Mouse (Mus musculus) hindbrain, embryonic 11.5 days (tissue): ENCODE results near the gene Mroh7. TPM values are rescaled to one million over a fixed set of nuclear protein-coding genes. Genes with fewer than 3 reads are reported as not detected.

Experiments
- ATAC-seq: fragments of 200-750 bp; cut with Nextera tagmentation; 2 replicates; pipeline ENCODE4 v1.8.0; 2017; ENCODE audit warnings: mild to moderate bottlenecking, moderate TSS enrichment, moderate library complexity; ENCODE audit not compliant: low FRiP score
- DNase-seq: peaks from one replicate; pipeline ENCODE4 v3.0.0-alpha.2; 2015; ENCODE audit warnings: low spot score
- H3K27ac ChIP-seq: fragments of 300-500 bp; sonication (generic); 2 replicates; pipeline ENCODE4 v1.5.1; 2014; ENCODE audit warnings: mild to moderate bottlenecking, low read depth, low read length
- H3K27me3 ChIP-seq: fragments of 300-500 bp; sonication (generic); 2 replicates; pipeline ENCODE4 v1.6.1; 2014; ENCODE audit warnings: mild to moderate bottlenecking, low read length, moderate library complexity, mixed read lengths; ENCODE audit not compliant: control insufficient read depth, insufficient read depth
- H3K36me3 ChIP-seq: fragments of 300-500 bp; sonication (generic); 2 replicates; pipeline ENCODE4 v1.6.1; 2014; ENCODE audit warnings: mild to moderate bottlenecking, low read length, moderate library complexity, mixed read lengths; ENCODE audit not compliant: control insufficient read depth, insufficient read depth
- H3K4me1 ChIP-seq: fragments of 300-500 bp; sonication (generic); replicated peaks from 2 replicates; pipeline ENCODE4 v1.6.1; 2014; ENCODE audit warnings: low read length, mixed read lengths; ENCODE audit not compliant: control insufficient read depth, insufficient read depth
- H3K4me2 ChIP-seq: fragments of 300-500 bp; sonication (generic); replicated peaks from 2 replicates; pipeline ENCODE4 v1.6.1; 2014; ENCODE audit warnings: mild to moderate bottlenecking, low read depth, low read length
- H3K4me3 ChIP-seq: fragments of 300-500 bp; sonication (generic); 2 replicates; pipeline ENCODE4 v1.5.1; 2014; ENCODE audit warnings: low read depth, low read length
- H3K9ac ChIP-seq: fragments of 300-500 bp; sonication (generic); 2 replicates; pipeline ENCODE4 v1.6.1; 2014; ENCODE audit warnings: low read depth, low read length
- H3K9me3 ChIP-seq: fragments of 300-500 bp; sonication (generic); 2 replicates; pipeline ENCODE4 v1.6.1; 2016; ENCODE audit warnings: low read length; ENCODE audit not compliant: control insufficient read depth
- WGBS: fragments of 180-500 bp; shearing (Covaris S2); extraction: QIAGEN DNeasy Blood & Tissue Kit; methylation state at CpG from one replicate; pipeline ENCODE4 v1.1.7; 2014; 5-methylcytosine and 5-hydroxymethylcytosine counted together
- polyA plus RNA-seq: library from polyadenylated mRNA; unstranded; fragments of >200 nt; fragmentation: Nextera tagmentation; extraction: Ambion mirVana; gene quantifications from 2 replicates; pipeline ENCODE4 v1.2.1, GENCODE M21; 2014

The Mroh7 gene
- polyA plus RNA-seq, 1 experiment from 2014 or later = 0.25 TPM

GRCm38 (mm10) chr4:106679152-106679551 lies 51.6 kb downstream of the Mroh7 start:
- Histone ChIP-seq H3K9ac (no peak overlapping the region), H3K27ac (no peak overlapping the region), H3K4me3 (no peak overlapping the region), H3K36me3 (no peaks in the 10 kb centered on the region; the same call in none of the 2 replicates), H3K4me1 (0 out of 2 replicates have a peak, but pooled peaks cover 2% of the 10 kb centered on the region), H3K27me3 (no peaks in the 10 kb centered on the region), H3K9me3 (no peaks in the 10 kb centered on the region), H3K4me2 (no peak overlapping the region)
- 46% methylated on average over 3 of the region's 3 CpGs for WGBS
- no peak for DNase-seq
- peak; percentile 60; the same call in 1 of the 2 replicates for ATAC-seq

- under 1% methylated on average over 43 of the region's 43 CpGs for WGBS
- ATAC-seq = peak; percentile 98
- no peak within 1 kb of the TSS for H3K27ac ChIP-seq
Measured at GRCm38 (mm10) chr4:106678442-106679118, 52.1 kb downstream of the Mroh7 start, which contains the start of gene Ttc4. Gene Ttc4, minus strand, starts transcription at chr4:106678944.

GRCm38 (mm10) chr4:106676749-106677148 lies 54.0 kb downstream of the Mroh7 start:
- no peak overlapping the region for H3K4me2 ChIP-seq
- no peaks in the 10 kb centered on the region; the same call in none of the 2 replicates for H3K36me3 ChIP-seq
- no peak overlapping the region for H3K4me3 ChIP-seq
- H3K27me3 ChIP-seq = no peaks in the 10 kb centered on the region
- 0 out of 2 replicates have a peak, but pooled peaks cover 2% of the 10 kb centered on the region for H3K4me1 ChIP-seq
- WGBS = 89% methylated on average over 5 of the region's 5 CpGs
- ATAC-seq (no peak), DNase-seq (no peak)
- no peaks in the 10 kb centered on the region for H3K9me3 ChIP-seq
- no peak overlapping the region for H3K27ac ChIP-seq
- H3K9ac ChIP-seq = no peak overlapping the region

More at GRCm38 (mm10) chr4:106678442-106679118, 52.1 kb downstream of the Mroh7 start, which contains the start of gene Ttc4:
- Histone ChIP-seq H3K9ac (peak within 1 kb of the TSS; percentile 79), H3K4me2 (peak within 1 kb of the TSS; percentile 76), H3K4me3 (peak within 1 kb of the TSS; percentile 83), H3K36me3 (no peaks in the 10 kb centered on the region; the same call in none of the 2 replicates), H3K27me3 (no peaks in the 10 kb centered on the region), H3K4me1 (0 out of 2 replicates have a peak, but pooled peaks cover 2% of the 10 kb centered on the region), H3K9me3 (no peaks in the 10 kb centered on the region)
- DNase-seq = peak; percentile 96

- Histone ChIP-seq H3K9me3 (no peaks in the 10 kb centered on the region), H3K27me3 (no peaks in the 10 kb centered on the region), H3K9ac (no peak overlapping the region), H3K36me3 (peaks cover 22% of the 10 kb centered on the region), H3K4me2 (no peak overlapping the region), H3K4me3 (no peak overlapping the region), H3K4me1 (no peaks in the 10 kb centered on the region), H3K27ac (no peak overlapping the region)
- ATAC-seq = no peak
- no peak for DNase-seq
- WGBS = 94% methylated on average over 2 of the region's 2 CpGs
Measured at GRCm38 (mm10) chr4:106666546-106666945, 64.2 kb downstream of the Mroh7 start.

GRCm38 (mm10) chr4:106665673-106666072 lies 65.1 kb downstream of the Mroh7 start:
- H3K9ac ChIP-seq = no peak overlapping the region
- ATAC-seq = no peak
- no peaks in the 10 kb centered on the region for H3K9me3 ChIP-seq
- H3K4me2 ChIP-seq = no peak overlapping the region
- H3K4me3 ChIP-seq = no peak overlapping the region
- H3K27ac ChIP-seq = no peak overlapping the region
- H3K4me1 ChIP-seq = no peaks in the 10 kb centered on the region
- WGBS = 91% methylated on average over 10 of the region's 10 CpGs
- H3K27me3 ChIP-seq = no peaks in the 10 kb centered on the region
- DNase-seq = no peak
- peaks cover 20% of the 10 kb centered on the region for H3K36me3 ChIP-seq

- 90% methylated on average over 2 of the region's 2 CpGs for WGBS
- H3K4me1 ChIP-seq = no peaks in the 10 kb centered on the region
Measured at GRCm38 (mm10) chr4:106665269-106665668, 65.5 kb downstream of the Mroh7 start.

GRCm38 (mm10) chr4:106664697-106665096 lies 66.0 kb downstream of the Mroh7 start:
- no peak overlapping the region for H3K4me3 ChIP-seq
- no peak overlapping the region for H3K4me2 ChIP-seq
- H3K9ac ChIP-seq = no peak overlapping the region
- no peaks in the 10 kb centered on the region for H3K9me3 ChIP-seq
- 92% methylated on average over 6 of the region's 6 CpGs for WGBS
- H3K27ac ChIP-seq = no peak overlapping the region
- no peaks in the 10 kb centered on the region for H3K4me1 ChIP-seq
- peaks cover 21% of the 10 kb centered on the region for H3K36me3 ChIP-seq
- no peaks in the 10 kb centered on the region for H3K27me3 ChIP-seq
- no peak for ATAC-seq
- DNase-seq = no peak

More at GRCm38 (mm10) chr4:106665269-106665668, 65.5 kb downstream of the Mroh7 start:
- Histone ChIP-seq H3K9ac (no peak overlapping the region), H3K27ac (no peak overlapping the region), H3K4me3 (no peak overlapping the region), H3K27me3 (no peaks in the 10 kb centered on the region), H3K4me2 (no peak overlapping the region), H3K9me3 (no peaks in the 10 kb centered on the region), H3K36me3 (peaks cover 18% of the 10 kb centered on the region)
- no peak for DNase-seq
- ATAC-seq = no peak

GRCm38 (mm10) chr4:106663956-106664470 lies 66.7 kb downstream of the Mroh7 start:
- H3K9ac ChIP-seq = no peak overlapping the region
- H3K4me1 ChIP-seq = no peaks in the 10 kb centered on the region
- H3K4me2 ChIP-seq = no peak overlapping the region
- ATAC-seq (no peak), DNase-seq (no peak)
- H3K27me3 ChIP-seq = no peaks in the 10 kb centered on the region
- 90% methylated on average over 5 of the region's 5 CpGs for WGBS
- peaks cover 19% of the 10 kb centered on the region; the same call in 1 of the 2 replicates for H3K36me3 ChIP-seq
- H3K27ac ChIP-seq = no peak overlapping the region
- no peak overlapping the region for H3K4me3 ChIP-seq
- no peaks in the 10 kb centered on the region for H3K9me3 ChIP-seq
